Mouse (Mus musculus) neural tube, embryonic 11.5 days (tissue): ENCODE measurements around the gene Pcsk1. TPM values are rescaled to one million over a fixed set of nuclear protein-coding genes. Genes with fewer than 3 reads are reported as not detected.

Source experiments
- ATAC-seq: fragments of 200-750 bp; cut with Nextera tagmentation; 2 replicates; pipeline ENCODE4 v1.8.0; 2017; ENCODE audit warnings: moderate number of reproducible peaks, mild to moderate bottlenecking, moderate TSS enrichment, moderate library complexity; ENCODE audit not compliant: insufficient read depth, low FRiP score, low TSS enrichment
- DNase-seq: peaks from one replicate; pipeline ENCODE4 v3.0.0-alpha.2; 2015; ENCODE audit warnings: low spot score
- H3K27ac ChIP-seq: fragments of 300-500 bp; sonication (generic); 2 replicates; pipeline ENCODE4 v1.5.1; 2014; ENCODE audit warnings: low read depth, mild to moderate bottlenecking, low read length
- H3K27me3 ChIP-seq: fragments of 300-500 bp; sonication (generic); 2 replicates; pipeline ENCODE4 v1.6.1; 2014; ENCODE audit warnings: mild to moderate bottlenecking, low read length, mixed read lengths; ENCODE audit not compliant: control insufficient read depth, insufficient read depth
- H3K36me3 ChIP-seq: fragments of 300-500 bp; sonication (generic); 2 replicates; pipeline ENCODE4 v1.6.1; 2014; ENCODE audit warnings: mild to moderate bottlenecking, low read length, moderate library complexity, mixed read lengths; ENCODE audit not compliant: control insufficient read depth, insufficient read depth
- H3K4me1 ChIP-seq: fragments of 300-500 bp; sonication (generic); 2 replicates; pipeline ENCODE4 v1.6.1; 2014; ENCODE audit warnings: low read length, mixed read lengths; ENCODE audit not compliant: control insufficient read depth, insufficient read depth
- H3K4me2 ChIP-seq: fragments of 300-500 bp; sonication (generic); 2 replicates; pipeline ENCODE4 v1.6.1; 2014; ENCODE audit warnings: low read depth, mild to moderate bottlenecking, moderate library complexity
- H3K4me3 ChIP-seq: fragments of 300-500 bp; sonication (generic); 2 replicates; pipeline ENCODE4 v1.5.1; 2014; ENCODE audit warnings: low read depth, low read length
- H3K9ac ChIP-seq: fragments of 300-500 bp; sonication (generic); 2 replicates; pipeline ENCODE4 v1.6.1; 2014; ENCODE audit warnings: mild to moderate bottlenecking, low read length
- H3K9me3 ChIP-seq: fragments of 300-500 bp; sonication (generic); 2 replicates; pipeline ENCODE4 v1.6.1; 2016; ENCODE audit warnings: low read length; ENCODE audit not compliant: control insufficient read depth
- WGBS: fragments of 180-500 bp; shearing (Covaris S2); extraction: QIAGEN DNeasy Blood & Tissue Kit; methylation state at CpG from one replicate; pipeline ENCODE4 v1.1.7; 2014; 5-methylcytosine and 5-hydroxymethylcytosine counted together
- polyA plus RNA-seq: library from polyadenylated mRNA; unstranded; fragments of >200 nt; fragmentation: Nextera tagmentation; extraction: Ambion mirVana; gene quantifications from 2 replicates; pipeline ENCODE4 v1.2.1, GENCODE M21; 2014

Pcsk1 gene
- polyA plus RNA-seq, 1 experiment from 2014 or later, result 1.2 TPM

DNA sequence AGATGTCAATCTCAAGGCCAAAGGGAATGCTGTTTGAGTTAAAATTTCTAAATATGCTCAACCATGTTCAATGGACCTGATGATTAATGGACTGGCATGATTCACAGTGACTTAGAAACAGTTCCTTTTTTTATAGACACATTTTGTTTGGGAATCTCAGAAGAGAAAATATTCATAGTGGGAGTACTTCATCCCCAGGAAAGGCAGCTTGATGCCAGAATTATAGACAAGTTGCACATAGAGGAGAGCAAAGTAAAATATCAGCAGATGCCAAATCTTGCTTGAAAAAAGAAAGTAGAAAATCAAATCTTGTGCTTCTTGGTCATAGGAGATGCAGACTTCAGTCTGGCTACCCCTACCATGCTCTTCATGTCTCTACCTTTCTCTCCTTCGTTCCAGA lies 25.2 kb downstream of the Pcsk1 start:
- WGBS, result 89% methylated on average over 1 of the region's 1 CpGs
- ATAC-seq, result no peak

DNA sequence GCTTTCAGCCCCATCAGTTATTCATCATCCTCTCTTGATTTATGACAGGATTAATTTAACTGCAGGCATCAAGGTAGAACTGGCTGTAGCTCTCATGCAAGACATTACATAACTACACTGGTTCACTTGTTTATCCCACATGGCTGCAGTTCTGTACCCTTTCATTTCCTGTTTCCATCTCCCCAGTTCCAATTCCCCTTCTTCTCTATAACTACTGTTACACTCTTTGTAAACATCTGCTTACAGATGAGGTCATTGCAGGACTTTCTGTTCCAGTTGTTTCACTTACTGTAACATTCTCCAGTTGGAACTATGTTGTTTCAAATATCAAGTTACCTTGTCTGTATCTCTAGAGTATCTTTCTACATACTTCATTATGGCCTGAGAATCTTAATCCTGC lies 46.2 kb downstream of the Pcsk1 start:
- no peak for ATAC-seq
- no peaks in the 10 kb centered on the region for H3K36me3 ChIP-seq

More for the DNA sequence above, 25.2 kb downstream of the Pcsk1 start:
- Histone ChIP-seq H3K4me1 (no peaks in the 10 kb centered on the region), H3K9me3 (no peaks in the 10 kb centered on the region), H3K4me3 (no peak overlapping the region), H3K4me2 (no peak overlapping the region), H3K9ac (no peak overlapping the region), H3K27ac (no peak overlapping the region), H3K36me3 (no peaks in the 10 kb centered on the region), H3K27me3 (no peaks in the 10 kb centered on the region)
- no peak for DNase-seq

DNA sequence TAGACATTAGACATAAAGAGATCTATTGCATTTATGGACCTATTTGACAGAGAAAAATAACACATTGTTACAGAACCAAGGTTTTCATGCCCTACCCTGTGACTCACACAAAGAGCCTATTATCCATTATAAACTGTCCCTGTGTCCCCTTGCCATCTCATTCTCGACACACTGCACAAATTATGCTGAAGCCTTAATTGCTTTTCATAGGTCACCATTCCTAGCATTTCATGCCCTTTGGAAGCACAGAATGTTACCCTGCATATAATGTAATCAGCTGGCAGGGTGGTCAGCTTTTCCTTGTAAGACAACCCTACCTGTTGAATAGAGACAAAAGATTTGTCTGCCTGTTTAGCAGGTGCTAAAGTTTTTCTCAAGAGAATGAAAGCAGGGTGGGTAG lies 71.0 kb downstream of the Pcsk1 start:
- 20% methylated on average over 1 of the region's 1 CpGs for WGBS
- H3K4me1 ChIP-seq, result no peaks in the 10 kb centered on the region
- H3K4me3 ChIP-seq, result no peak overlapping the region
- no peaks in the 10 kb centered on the region for H3K9me3 ChIP-seq
- no peaks in the 10 kb centered on the region for H3K27me3 ChIP-seq
- no peak for ATAC-seq
- no peak overlapping the region for H3K4me2 ChIP-seq
- H3K9ac ChIP-seq, result no peak overlapping the region
- no peak overlapping the region for H3K27ac ChIP-seq
- H3K36me3 ChIP-seq, result no peaks in the 10 kb centered on the region
- DNase-seq, result no peak

More for the DNA sequence above, 46.2 kb downstream of the Pcsk1 start:
- no peak overlapping the region for H3K4me2 ChIP-seq
- H3K4me3 ChIP-seq, result no peak overlapping the region
- no peak overlapping the region for H3K27ac ChIP-seq
- no peaks in the 10 kb centered on the region for H3K4me1 ChIP-seq
- DNase-seq, result no peak
- no peak overlapping the region for H3K9ac ChIP-seq
- H3K27me3 ChIP-seq, result no peaks in the 10 kb centered on the region
- no peaks in the 10 kb centered on the region for H3K9me3 ChIP-seq

DNA sequence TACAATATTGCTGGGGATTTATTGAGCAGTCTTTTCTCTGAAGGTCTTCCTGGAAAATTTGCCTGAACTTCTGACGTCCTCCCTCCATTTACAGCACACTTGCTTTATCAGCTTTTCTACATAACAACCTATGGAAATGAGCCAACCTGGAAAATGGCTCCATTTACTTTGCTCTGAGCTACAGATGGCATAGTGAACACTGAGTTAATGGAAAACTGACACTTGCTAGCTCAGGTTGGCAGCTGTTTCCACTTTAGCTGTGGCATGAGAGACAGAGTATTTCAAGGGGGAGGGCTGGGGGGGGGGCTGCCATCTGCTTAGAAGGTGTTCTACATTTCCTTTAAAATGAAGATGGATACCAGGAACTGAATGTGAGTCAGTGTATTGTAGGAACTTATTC lies 73.8 kb downstream of the Pcsk1 start:
- DNase-seq (no peak), ATAC-seq (no peak)
- WGBS, result 66% methylated on average over 1 of the region's 1 CpGs
- no peak overlapping the region for H3K27ac ChIP-seq
- no peak overlapping the region for H3K9ac ChIP-seq
- H3K4me3 ChIP-seq, result no peak overlapping the region
- H3K27me3 ChIP-seq, result no peaks in the 10 kb centered on the region
- H3K36me3 ChIP-seq, result no peaks in the 10 kb centered on the region
- no peak overlapping the region for H3K4me2 ChIP-seq
- H3K9me3 ChIP-seq, result no peaks in the 10 kb centered on the region
- no peaks in the 10 kb centered on the region for H3K4me1 ChIP-seq
